Mouse (Mus musculus) kidney, embryonic 14.5 days (tissue): ENCODE data around the gene Fam120c. TPM values are rescaled to one million over a fixed set of nuclear protein-coding genes. Genes with fewer than 3 reads are reported as not detected.
"Not testable (repeated sequence)": the region's sequence is repeated elsewhere in the genome, so short reads cannot be mapped to it uniquely, and the experiment has no call there.

Source experiments
- ATAC-seq: fragments of 200-750 bp; cut with Nextera tagmentation; 2 replicates; pipeline ENCODE4 v1.8.0; 2017; ENCODE audit warnings: moderate number of reproducible peaks, mild to moderate bottlenecking, moderate TSS enrichment, moderate library complexity; ENCODE audit not compliant: low FRiP score, low TSS enrichment
- H3K27ac ChIP-seq: fragments of 300-500 bp; sonication (generic); 2 replicates; pipeline ENCODE4 v1.5.1; 2014; ENCODE audit warnings: low read depth, mild to moderate bottlenecking, low read length, moderate library complexity, mixed read lengths
- H3K27me3 ChIP-seq: fragments of 300-500 bp; sonication (generic); 2 replicates; pipeline ENCODE4 v1.6.1; 2014; ENCODE audit warnings: mild to moderate bottlenecking, low read length; ENCODE audit not compliant: control insufficient read depth, insufficient read depth
- H3K36me3 ChIP-seq: fragments of 300-500 bp; sonication (generic); 2 replicates; pipeline ENCODE4 v1.6.1; 2014; ENCODE audit warnings: low read length, mixed read lengths; ENCODE audit not compliant: control insufficient read depth, insufficient read depth
- H3K4me1 ChIP-seq: fragments of 300-500 bp; sonication (generic); 2 replicates; pipeline ENCODE4 v1.6.1; 2014; ENCODE audit warnings: low read length, mixed read lengths; ENCODE audit not compliant: control insufficient read depth, insufficient read depth
- H3K4me2 ChIP-seq: fragments of 300-500 bp; sonication (generic); replicated peaks from 2 replicates; pipeline ENCODE4 v1.6.1; 2014; ENCODE audit warnings: low read depth, mild to moderate bottlenecking, low read length
- H3K4me3 ChIP-seq: fragments of 300-500 bp; sonication (generic); 2 replicates; pipeline ENCODE4 v1.5.1; 2014; ENCODE audit warnings: mild to moderate bottlenecking, low read length
- H3K9ac ChIP-seq: fragments of 300-500 bp; sonication (generic); 2 replicates; pipeline ENCODE4 v1.6.1; 2014; ENCODE audit warnings: low read depth, mild to moderate bottlenecking, low read length, moderate library complexity
- H3K9me3 ChIP-seq: fragments of 300-500 bp; sonication (generic); 2 replicates; pipeline ENCODE4 v1.6.1; 2016; ENCODE audit warnings: low read length; ENCODE audit not compliant: control insufficient read depth
- WGBS: fragments of 180-500 bp; shearing (Covaris S2); extraction: QIAGEN DNeasy Blood & Tissue Kit; methylation state at CpG from one replicate; pipeline ENCODE4 v1.1.7; 2014; 5-methylcytosine and 5-hydroxymethylcytosine counted together
- polyA plus RNA-seq: library from polyadenylated mRNA; unstranded; fragments of >200 nt; fragmentation: Nextera tagmentation; extraction: Ambion mirVana; gene quantifications from 2 replicates; pipeline ENCODE4 v1.2.1, GENCODE M21; 2014

Fam120c gene
- polyA plus RNA-seq, 1 experiment from 2014 or later: 4.8 TPM

DNA sequence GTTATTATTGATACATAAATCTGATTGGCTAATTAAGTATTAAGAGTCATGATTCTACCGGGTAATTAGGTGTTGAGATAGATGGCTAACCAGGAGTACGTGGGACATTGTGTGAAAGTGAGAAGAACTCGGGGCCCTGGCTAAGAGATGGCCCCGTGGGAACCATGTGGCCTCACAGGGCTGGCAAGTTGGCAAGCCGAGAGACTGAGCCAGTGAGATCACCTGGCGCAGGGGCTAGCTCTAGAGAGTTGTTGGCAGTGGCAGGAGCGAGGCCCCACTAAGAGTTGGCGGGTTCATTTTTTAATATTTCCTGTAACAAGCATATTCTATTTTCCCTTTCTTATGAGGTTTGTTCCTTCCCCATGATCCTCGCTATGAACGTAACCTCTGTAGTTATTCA is 74.8 kb downstream of the Fam120c start:
- Histone ChIP-seq H3K9me3 (no peaks in the 10 kb centered on the region), H3K4me1 (no peaks in the 10 kb centered on the region), H3K9ac (no peak overlapping the region), H3K4me3 (no peak overlapping the region), H3K36me3 (no peaks in the 10 kb centered on the region), H3K27ac (no peak overlapping the region), H3K27me3 (no peaks in the 10 kb centered on the region), H3K4me2 (no peak overlapping the region)
- no peak for ATAC-seq
- 94% methylated on average over 10 of the region's 10 CpGs for WGBS

DNA sequence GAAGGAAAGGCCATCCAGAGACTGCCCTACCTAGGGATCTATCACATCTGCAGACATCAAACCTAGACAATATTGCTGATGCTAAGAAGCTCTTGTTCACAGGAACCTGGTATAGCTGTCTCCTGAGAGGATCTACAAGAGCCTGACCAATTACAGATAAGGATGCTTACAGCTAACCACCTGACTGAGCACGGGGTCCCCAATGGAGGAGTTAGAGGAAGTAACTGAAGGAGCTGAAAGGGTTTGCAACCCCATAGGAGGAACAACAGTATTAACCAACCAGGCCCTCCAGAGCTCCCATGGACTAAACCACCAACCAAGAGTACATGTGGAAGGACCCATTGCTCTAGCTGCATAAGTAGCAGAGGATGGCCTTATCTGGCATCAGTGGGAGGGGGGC is 76.8 kb downstream of the Fam120c start:
- Histone ChIP-seq H3K36me3 (no peaks in the 10 kb centered on the region), H3K27me3 (no peaks in the 10 kb centered on the region), H3K4me3 (no peak overlapping the region), H3K9me3 (no peaks in the 10 kb centered on the region), H3K4me2 (no peak overlapping the region), H3K27ac (no peak overlapping the region), H3K9ac (no peak overlapping the region), H3K4me1 (no peaks in the 10 kb centered on the region)
- 76% methylated on average over 1 of the region's 1 CpGs for WGBS
- no peak for ATAC-seq

DNA sequence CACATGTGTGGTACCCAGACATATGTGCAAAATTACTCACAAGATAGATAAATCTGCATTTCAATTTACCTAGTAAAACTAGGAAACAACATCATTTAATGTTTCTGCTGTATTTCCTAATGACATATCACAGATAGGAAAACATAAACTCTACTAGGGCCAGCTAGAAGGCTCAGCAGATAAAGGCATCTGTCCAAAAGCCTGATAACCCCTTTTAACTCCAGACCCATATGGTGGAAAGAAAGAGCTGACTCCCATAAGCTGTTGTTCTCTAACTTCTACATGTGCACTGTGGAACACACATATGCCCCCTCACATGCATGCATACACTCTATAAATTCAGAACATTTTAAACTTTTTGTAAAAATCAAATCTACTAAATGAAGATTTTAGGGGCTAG is 99.7 kb downstream of the Fam120c start:
- no peak overlapping the region for H3K27ac ChIP-seq
- no peaks in the 10 kb centered on the region for H3K4me1 ChIP-seq
- no peak overlapping the region for H3K4me3 ChIP-seq
- no peaks in the 10 kb centered on the region for H3K9me3 ChIP-seq
- no peaks in the 10 kb centered on the region for H3K36me3 ChIP-seq
- H3K27me3 ChIP-seq: no peaks in the 10 kb centered on the region
- H3K4me2 ChIP-seq: no peak overlapping the region
- no peak overlapping the region for H3K9ac ChIP-seq
- ATAC-seq: no peak

DNA sequence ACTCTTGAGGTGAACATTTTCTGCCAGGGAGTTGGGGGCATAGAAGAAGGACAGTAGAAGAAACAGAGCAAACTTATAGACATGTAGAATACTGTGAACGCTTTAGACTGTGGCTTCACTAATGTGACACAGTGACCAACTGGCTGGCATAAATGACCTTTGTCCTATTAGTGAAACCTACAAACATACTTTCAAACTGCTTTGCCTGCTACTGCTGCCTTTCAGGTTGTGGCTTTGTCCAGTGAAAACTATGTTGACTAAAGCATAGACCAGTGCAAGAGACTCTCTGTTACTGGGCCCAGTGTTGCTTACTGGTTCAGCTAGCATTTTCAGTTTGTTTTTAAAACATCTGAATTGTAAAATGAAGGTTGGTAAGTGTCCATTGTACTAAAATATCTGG is 100.2 kb downstream of the Fam120c start:
- Histone ChIP-seq H3K36me3 (no peaks in the 10 kb centered on the region), H3K4me3 (no peak overlapping the region), H3K9me3 (no peaks in the 10 kb centered on the region), H3K9ac (no peak overlapping the region), H3K27me3 (no peaks in the 10 kb centered on the region), H3K4me2 (no peak overlapping the region), H3K27ac (no peak overlapping the region), H3K4me1 (no peaks in the 10 kb centered on the region)
- no peak for ATAC-seq
- 92% methylated on average over 1 of the region's 1 CpGs for WGBS

DNA sequence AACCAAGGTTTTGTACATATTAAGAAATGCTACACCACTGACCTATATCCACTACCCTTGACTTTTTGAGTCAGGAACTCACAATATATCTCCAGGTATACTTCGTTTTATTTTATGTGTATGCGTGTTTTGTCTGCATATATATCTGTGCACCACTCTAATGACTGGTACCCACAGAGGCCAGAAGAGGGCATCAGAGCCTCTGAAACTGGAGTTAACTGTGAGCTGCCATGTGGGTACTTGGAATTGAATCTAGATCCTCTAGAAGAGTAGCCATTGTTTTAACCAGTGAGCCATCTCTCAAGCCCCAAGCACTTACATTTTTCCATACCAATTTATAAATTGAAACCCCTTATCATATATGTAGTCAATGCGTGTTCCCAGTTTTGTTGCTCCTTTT is 144.2 kb downstream of the Fam120c start:
- WGBS: 80% methylated on average over 3 of the region's 3 CpGs
- no peaks in the 10 kb centered on the region for H3K36me3 ChIP-seq
- no peaks in the 10 kb centered on the region for H3K4me1 ChIP-seq
- ATAC-seq: no peak
- H3K4me3 ChIP-seq: no peak overlapping the region
- no peak overlapping the region for H3K9ac ChIP-seq
- H3K27ac ChIP-seq: no peak overlapping the region
- no peaks in the 10 kb centered on the region for H3K9me3 ChIP-seq
- no peak overlapping the region for H3K4me2 ChIP-seq
- no peaks in the 10 kb centered on the region for H3K27me3 ChIP-seq

DNA sequence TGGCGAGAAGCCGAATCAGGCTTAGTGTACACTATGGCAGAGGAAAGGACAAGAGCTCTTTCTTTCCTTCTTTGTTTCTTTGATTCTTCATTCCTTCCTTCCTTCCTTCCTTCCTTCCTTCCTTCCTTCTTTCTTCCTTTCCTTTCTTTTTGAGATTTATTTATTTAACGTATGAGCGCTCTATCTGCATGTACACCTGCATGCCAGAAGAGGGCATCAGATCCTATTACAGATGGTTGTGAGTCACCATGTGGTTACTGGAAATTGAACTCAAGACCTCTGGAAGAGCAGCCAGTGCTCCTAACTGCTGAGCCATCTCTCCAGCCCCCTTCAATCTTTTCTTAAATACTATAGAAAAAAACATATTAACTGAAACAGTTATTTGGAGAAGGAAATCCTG is 149.3 kb downstream of the Fam120c start:
- H3K9me3 ChIP-seq, H3K4me2 ChIP-seq, H3K27me3 ChIP-seq, H3K9ac ChIP-seq, H3K4me1 ChIP-seq, H3K27ac ChIP-seq, ATAC-seq, H3K4me3 ChIP-seq, H3K36me3 ChIP-seq: not testable (repeated sequence)
- WGBS: 92% methylated on average over 4 of the region's 4 CpGs

DNA sequence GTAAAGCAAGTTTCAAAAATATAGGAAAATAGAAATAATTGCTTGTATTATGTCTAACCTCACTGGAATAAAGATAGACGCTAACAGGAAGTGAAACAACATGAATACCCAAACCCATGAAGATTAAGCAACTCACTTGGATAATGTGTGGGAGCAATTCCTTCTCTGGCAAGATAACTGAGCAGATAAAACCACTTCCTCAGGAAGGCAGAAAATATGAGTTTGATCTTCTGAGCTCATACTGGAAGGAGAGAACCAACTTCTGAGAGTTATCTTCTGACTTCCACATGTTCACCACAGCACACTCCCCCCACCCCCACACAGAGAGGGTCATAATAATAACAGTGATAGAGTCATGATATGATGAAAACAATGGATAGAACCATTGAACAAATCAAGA is 152.6 kb downstream of the Fam120c start:
- WGBS: 78% methylated on average over 1 of the region's 1 CpGs
- ATAC-seq: no peak
- Histone ChIP-seq H3K4me3 (no peak overlapping the region), H3K27me3 (no peaks in the 10 kb centered on the region), H3K9ac (no peak overlapping the region), H3K4me2 (no peak overlapping the region), H3K4me1 (no peaks in the 10 kb centered on the region), H3K36me3 (no peaks in the 10 kb centered on the region), H3K9me3 (no peaks in the 10 kb centered on the region), H3K27ac (no peak overlapping the region)

DNA sequence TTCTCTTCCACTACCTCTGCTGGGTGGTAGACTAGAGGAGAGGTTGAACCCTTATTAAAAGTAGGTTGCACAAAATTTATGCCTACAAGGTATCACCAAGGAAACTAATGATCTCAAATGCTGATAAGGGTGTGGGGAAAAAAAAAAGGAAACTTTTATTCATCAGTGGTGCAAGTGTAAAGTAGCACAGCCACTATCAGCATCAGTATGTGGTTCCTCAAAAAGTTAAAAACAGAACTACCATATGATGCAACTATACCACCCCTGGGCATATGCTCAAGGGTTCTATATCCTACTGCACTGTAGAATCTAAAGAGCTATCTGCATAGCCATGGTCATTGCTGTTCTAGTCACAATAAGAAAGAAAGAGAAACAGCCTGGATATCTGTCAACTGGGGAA is 164.6 kb downstream of the Fam120c start:
- H3K4me2 ChIP-seq: no peak overlapping the region
- no peaks in the 10 kb centered on the region for H3K4me1 ChIP-seq
- no peak overlapping the region for H3K27ac ChIP-seq
- H3K4me3 ChIP-seq: no peak overlapping the region
- no peaks in the 10 kb centered on the region for H3K36me3 ChIP-seq
- H3K9me3 ChIP-seq: no peaks in the 10 kb centered on the region
- no peaks in the 10 kb centered on the region for H3K27me3 ChIP-seq
- ATAC-seq: no peak
- H3K9ac ChIP-seq: no peak overlapping the region

DNA sequence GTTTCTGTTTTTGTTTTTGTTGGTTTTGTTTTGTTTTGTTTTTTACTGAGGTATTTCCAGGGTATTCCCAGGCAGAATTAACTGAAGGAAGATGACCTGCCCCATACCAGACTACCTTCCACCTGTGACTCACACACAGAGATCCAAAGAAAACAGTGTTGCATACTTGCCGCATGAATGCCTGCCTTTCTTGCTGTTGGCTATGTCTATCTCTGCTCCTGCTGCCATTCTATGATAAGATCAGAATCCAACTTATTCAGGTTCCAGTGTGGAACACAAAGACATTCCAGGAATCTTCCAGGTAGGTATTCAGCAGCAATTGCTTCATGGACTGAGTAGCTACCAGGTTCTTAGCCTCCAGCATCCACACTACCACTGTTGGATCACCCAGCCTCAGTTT is 165.9 kb downstream of the Fam120c start:
- WGBS: 96% methylated on average over 1 of the region's 1 CpGs
- H3K4me1 ChIP-seq: no peaks in the 10 kb centered on the region
- H3K27ac ChIP-seq: no peak overlapping the region
- no peak for ATAC-seq
- H3K27me3 ChIP-seq: no peaks in the 10 kb centered on the region
- H3K9me3 ChIP-seq: no peaks in the 10 kb centered on the region
- H3K36me3 ChIP-seq: no peaks in the 10 kb centered on the region
- no peak overlapping the region for H3K4me3 ChIP-seq
- H3K4me2 ChIP-seq: no peak overlapping the region
- no peak overlapping the region for H3K9ac ChIP-seq

DNA sequence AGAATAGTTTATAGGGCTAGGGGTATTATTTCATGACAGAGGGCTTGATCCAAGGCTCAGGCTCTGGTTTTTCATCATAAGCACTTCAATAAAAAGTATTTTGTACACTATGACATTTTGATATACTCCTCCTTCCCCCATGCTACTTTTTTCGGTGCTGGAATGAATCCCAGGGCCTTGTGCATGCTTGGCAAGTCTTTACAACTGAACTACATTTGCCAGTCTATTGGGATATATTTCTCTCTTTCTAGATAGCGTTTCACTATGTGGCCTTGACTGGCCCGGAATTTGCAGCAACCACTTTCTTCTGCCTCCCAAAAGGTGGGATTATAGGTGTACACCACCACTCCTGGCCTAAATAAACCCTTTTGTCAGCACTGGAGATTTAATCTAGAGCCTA is 169.1 kb downstream of the Fam120c start:
- Histone ChIP-seq H3K36me3 (no peaks in the 10 kb centered on the region), H3K27ac (no peak overlapping the region), H3K9ac (no peak overlapping the region), H3K4me2 (no peak overlapping the region), H3K27me3 (no peaks in the 10 kb centered on the region), H3K9me3 (no peaks in the 10 kb centered on the region), H3K4me3 (no peak overlapping the region), H3K4me1 (no peaks in the 10 kb centered on the region)
- no peak for ATAC-seq
- 79% methylated on average over 3 of the region's 3 CpGs for WGBS
